Mouse (Mus musculus) adrenal gland (tissue): Measurements from ENCODE around the gene Crygc.

Experiments used
- intact Hi-C: fragments of 180-260 bp; cut with DNase I; formaldehyde crosslinking; loops from one replicate; pipeline ENCODE4 v1.15.1; 2025

Gene Crygc

DNA sequence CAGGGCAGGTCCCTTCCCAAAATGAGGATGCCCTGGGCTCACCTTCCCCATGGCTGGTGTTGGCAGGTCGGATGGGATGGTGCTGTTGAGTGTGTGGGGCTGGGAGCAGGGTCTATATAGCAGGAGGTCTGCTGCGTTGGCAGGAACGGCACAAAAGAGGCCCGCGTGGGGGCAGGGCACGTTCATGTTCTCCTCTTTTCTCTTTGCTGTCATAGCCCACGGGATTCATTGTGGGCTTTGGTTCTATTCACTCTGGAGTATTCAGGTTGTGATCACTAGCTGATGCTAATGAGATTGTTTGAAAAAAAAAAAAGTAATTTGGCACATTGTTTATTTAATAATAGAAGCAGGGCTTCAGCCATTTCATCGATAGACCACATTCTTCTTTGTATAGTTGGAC is 10.1 kb downstream of the Crygc start, which contains the start of gene Crygd:
Crygd (minus strand) TSS at position 101 of the 400 bp plus-strand sequence.
- intact Hi-C loops = no loop called here

DNA sequence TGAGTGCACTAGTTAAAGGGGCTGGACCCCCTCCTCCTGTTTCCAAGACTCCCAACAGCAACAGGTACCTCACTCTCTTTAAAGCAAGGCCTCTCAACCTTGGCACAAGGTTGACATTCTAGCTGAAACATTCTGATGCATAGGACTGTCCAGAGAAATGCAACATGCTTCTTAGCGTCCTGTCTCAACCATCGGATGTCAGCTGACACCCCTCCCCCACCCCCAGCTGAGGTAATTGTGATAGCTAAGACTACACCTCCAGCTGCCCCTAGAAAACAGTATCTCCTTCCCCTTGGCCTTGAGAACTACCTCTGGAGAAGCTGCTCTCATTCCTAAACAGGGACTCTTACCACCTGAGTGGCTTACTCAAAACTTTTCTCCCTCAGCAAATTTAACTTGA is 21.3 kb downstream of the Crygc start:
- intact Hi-C loops = loop anchor here (5.0 kb wide), 1 partner anchor 35 kb away; no protein-coding TSS in a partner anchor

DNA sequence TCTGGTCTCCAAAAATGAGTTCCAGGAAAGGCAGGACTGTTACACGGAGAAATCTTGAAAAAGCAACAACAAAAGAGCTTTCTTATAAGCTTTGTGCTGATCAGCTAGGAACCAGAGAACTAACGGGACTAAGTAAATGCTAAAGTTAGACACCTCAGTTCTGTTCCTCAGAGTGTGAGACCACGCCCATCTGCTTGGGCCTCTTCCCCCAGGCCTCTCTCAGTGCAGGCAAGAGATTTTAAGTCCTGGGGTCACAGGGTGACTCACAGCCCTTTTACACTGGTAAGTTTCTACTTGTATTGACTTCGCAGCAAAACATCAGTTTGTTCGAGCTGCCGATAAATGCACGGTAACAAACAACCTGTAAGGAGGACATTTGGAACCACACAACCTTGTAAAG is 21.8 kb downstream of the Crygc start:
- intact Hi-C loops = loop anchor here (5.0 kb wide), 1 partner anchor 36 kb away; no protein-coding TSS in a partner anchor

DNA sequence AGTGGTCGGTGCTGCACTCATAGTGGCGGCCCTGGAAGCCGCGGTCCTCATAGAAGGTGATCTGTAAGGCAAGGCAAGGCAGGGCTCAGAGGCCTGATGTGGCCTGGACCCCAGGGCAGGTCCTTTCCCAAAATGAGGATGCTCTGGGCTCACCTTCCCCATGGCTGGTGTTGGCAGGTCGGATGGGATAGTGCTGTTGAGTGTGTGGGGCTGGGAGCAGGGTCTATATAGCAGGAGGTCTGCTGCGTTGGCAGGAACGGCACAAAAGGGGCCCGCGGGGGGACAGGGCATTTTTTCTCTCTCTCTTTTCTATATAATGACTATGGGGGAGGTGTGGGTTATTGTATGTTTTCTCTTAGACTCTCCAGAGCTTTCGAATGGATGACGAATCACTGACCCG is 22.5 kb downstream of the Crygc start, which contains the start of gene Cryge:
Cryge (minus strand) TSS at position 198 of the 400 bp plus-strand sequence.
- intact Hi-C loops = loop anchor here (5.0 kb wide), 1 partner anchor 36 kb away; no protein-coding TSS in a partner anchor

DNA sequence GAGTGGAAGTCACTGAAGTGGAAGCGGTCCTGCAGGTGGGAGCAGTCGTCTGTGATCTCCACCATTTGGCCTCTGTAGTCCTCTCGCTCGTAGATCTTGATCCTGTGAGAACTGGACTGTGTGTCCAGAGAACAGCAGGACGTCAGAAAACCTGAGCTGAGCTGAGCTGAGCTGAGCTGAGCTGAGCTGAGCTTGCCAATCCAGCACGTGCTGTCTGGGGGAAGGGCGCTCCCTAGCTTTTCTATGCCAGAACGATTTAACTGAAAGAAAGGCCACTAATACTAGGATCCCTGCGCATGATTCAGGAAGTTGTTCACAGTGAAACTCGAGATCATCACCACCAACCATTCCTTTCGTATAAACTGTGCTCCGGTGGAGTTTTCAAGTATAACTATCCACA is 24.7 kb downstream of the Crygc start:
- intact Hi-C loops = no loop called here

DNA sequence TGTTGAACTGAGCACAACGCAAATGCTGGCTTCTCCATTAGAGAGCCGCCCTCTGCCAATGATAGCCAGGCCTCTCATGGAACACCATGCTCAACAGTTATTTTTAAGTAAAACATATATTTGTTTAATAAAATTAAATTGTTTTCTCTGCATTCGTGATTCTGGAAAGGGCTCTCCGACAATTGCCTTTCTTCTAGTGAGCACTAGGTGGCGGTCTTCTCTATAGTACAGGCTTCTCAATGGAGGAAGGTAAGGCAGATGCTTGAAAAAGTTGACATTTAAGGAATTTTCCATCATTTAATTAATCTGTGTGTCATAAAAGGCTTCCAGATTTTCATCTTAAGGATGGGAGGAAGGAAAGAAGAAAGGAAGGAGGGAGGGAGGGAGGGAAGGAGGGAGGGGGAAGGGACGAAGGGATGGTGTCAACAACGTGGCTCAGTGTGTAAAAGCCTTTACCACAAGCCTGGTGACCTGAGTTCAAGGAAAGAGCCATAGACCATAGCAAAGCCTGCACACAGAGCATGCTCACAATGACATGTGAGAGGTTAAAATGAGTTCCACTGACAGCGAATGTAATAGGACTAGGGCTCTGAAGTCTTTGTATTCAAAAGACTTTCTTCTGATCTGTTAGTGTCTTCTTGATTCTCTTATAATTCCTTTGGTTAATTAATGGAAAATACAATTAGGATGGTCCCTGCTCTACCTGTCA is 26.9 kb downstream of the Crygc start:
- intact Hi-C loops = loop anchor here (2.0 kb wide), 1 partner anchor 132 kb away; no protein-coding TSS in a partner anchor

DNA sequence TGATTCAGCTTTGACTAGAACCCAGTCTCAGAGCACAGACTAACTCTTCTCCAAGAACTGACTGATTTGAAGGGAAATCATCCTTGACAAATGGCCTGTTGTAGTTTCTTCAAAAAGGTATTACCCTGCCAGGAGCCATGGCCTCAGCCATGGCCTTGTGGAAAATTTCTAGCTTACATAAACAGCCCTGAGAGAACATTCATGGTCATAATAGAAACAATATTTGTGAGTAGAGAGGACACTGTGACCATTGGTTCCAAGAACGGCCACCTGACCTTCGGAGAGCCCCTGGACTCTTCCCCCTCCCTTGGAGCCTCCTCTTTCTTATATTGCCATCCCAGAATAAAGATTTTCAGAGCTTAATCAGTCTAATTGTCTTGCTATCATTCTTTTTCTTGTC is 30.1 kb downstream of the Crygc start:
- intact Hi-C loops = no loop called here

DNA sequence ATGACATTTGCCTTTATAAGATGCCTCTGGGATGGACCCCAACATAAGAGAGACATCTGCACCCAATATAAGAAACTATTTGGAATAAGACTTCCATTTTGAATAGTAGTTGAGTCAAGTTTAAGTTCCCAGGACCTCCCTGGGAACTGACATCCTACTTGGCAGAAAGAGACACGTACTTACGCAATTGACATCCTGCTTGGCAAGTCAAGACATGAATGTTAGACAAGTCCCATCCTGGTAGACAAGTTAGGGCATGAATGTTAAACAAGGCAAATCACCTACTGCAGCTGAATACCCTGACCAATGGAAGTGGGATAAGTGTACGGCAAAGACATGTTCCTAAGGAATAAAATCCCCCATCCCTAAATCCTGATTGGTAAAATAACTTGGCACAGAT is 31.7 kb downstream of the Crygc start:
- intact Hi-C loops = no loop called here

DNA sequence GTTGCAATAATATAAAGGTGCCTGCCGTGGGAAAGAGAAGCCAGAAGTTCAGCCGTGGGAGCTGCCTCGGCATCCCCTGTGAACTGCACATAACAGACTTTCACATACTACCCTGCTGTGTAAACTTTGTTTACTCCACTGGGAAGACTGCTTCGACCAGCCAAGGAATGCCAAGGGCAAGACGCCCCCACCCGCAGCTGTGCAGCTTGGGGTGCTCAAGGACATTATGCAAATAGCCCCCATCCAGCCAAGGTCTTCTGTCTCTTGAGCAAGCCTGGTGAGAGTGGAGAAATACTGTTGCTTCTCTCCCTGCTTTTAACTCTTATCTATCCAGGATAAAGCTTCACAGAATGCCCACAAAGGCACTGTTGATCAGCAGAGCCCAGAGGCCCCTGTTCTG is 32.7 kb downstream of the Crygc start:
- intact Hi-C loops = no loop called here

DNA sequence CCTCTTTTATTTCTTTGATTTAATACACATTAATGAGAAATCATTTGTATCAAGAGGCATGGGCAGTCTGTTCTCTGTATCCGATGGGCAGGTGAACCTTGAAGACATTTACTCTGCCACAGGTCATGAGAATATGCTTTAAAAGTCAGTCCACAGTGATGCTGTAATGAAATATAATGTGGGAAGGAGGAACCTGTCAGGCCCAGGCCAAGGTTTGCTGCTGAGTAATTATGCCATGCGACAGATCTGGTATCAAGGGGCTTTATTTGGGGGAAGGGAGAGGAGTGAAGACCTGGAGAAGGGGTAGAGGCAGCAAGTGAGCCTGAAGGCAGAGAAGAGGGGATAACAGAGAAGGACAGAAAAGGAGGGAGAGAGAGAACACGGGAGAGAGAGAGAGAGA is 33.8 kb downstream of the Crygc start:
- intact Hi-C loops = no loop called here

DNA sequence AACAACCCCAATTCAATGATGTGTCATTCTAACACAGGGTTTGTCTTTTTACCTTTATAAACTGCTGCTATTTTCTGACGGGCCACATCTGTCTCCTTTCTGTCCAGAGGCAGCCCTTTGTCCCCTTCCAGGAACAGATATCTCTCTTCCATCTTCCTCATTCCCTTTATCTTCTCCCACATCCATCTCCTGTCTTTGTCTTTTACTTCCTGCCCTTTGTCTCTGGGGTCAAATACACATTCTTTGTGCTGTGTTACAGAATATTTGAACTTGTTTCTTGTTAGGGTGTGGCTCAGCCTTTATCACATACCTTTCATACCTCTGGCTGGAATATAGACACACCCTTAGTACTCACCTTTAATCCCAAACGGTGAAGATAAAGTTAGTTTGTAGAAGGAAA is 35.9 kb downstream of the Crygc start:
- intact Hi-C loops = no loop called here

DNA sequence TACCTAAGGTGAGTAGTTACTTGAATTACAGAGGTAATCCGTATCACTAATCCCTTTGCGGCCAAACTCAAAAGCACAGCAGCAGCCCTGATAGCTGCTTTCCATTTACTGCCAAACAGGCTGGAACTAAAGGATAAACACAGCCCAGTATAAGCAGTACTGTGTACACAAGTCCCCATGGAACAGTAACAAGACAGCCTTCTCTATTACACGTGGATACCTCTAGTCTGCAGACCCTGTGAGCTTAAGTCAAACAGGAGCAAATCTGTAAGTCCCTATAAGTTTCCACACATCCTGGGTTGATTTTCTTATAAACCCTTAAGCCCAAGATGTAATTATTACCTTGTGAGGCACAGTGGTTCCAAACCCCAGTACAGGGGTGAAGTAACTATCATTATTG is 38.0 kb downstream of the Crygc start:
- intact Hi-C loops = no loop called here

DNA sequence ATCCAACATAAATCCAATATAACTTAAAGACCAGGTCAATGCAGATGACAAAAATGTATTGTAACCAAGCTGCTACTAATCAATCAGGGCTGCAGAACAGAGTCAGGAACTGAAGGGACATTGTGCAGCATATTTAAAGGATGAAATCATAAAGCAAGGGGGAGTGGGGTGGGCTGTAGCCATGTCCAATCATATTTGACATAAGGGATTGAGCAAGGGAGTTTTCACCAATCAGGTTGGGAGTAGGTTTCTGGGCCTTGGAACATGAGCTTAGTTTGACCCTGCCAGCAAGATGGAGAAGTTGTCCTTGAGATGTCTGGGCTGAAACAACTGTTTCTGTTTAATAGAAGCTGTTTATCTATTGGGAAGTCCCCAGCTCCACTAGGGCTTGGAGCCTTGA is 40.8 kb downstream of the Crygc start, which contains the start of gene Akr1cl:
Akr1cl (minus strand) TSS at position 119 of the 400 bp plus-strand sequence.
- intact Hi-C loops = no loop called here

DNA sequence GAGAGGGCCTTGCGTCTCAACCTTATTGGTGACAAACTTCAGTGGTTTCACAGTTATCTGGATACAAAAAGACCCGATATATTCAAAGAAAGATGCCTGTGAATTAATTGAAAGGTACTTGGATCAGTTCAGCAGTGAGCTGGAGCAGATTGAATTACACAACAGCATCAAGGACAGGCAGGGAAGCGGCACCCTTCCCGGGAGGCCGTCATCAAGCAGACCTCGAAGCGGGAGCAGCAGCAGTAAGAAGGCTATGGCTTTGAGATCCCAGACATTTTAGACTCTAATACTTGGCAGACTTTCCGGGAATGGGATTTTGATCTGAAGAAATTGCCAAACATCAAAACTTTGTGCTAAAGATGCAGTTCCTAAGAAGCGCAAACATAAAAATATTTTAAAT is 45.3 kb downstream of the Crygc start:
- intact Hi-C loops = no loop called here
